Mouse (Mus musculus): Measurements from ENCODE around the gene Vstm2l. TPM values are rescaled to one million over a fixed set of nuclear protein-coding genes. Genes with fewer than 3 reads are reported as not detected.

Gene Vstm2l
- polyA plus RNA-seq, 1 experiment from 2014 or later = 28.3 TPM

DNA sequence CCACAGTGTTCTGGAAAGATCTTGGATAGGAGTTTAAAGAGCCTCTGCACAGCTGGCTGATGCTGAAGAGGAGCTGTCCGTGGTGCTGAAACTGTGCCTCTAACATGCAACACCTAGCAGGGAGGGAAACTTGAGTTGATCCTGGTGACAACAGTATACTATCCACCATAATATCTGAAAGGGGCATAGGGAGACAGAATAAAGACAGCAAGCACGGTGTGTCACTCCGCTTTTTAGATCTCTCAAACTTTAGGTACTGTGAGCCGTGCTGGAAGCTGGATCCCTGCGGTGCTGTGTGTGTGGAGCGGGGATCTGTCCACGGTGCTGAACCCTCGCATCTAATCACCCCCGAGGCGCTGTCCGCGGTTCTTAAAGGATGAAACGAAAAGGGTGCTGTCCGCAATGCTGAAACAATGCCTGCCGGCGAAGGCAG lies 1.2 kb upstream of the Vstm2l start:
- peak overlapping the region; percentile 69 for H3K4me3 ChIP-seq
- H3K4me2 ChIP-seq = peak overlapping the region; percentile 82
- WGBS = 1% methylated on average over 16 of the region's 16 CpGs
- no peaks in the 10 kb centered on the region for H3K9me3 ChIP-seq
- H3K36me3 ChIP-seq (replicated peaks) = no peaks in the 10 kb centered on the region
- H3K27me3 ChIP-seq (replicated peaks) = no peaks in the 10 kb centered on the region
- ATAC-seq (replicated peaks) = no peak
- peak overlapping the region; percentile 35; the same call in 1 of the 2 replicates for H3K27ac ChIP-seq
- peaks cover 51% of the 10 kb centered on the region for H3K4me1 ChIP-seq
- peak overlapping the region; percentile 33 for H3K9ac ChIP-seq

DNA sequence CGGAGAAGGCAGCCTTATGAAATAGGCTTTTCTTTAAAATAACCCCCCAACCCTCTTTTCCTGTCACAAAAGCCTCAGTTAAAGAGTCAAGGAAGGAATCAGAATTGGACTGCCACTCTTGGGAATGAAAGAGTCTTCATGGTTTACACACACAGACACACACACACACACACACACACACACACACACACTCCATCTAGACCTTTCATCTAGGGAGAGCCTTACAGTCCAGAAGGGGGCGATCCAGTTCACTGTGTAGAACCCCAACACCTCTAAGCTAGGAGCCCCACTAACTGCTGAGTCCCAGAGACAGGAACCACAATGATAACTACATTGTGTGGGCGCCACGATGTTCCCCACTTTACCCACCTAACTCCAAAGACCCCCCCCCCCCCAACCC lies 748 bp upstream of the Vstm2l start:
- H3K27ac ChIP-seq = peak overlapping the region; percentile 35; the same call in 1 of the 2 replicates
- H3K9ac ChIP-seq = peak overlapping the region; percentile 79
- peak overlapping the region; percentile 82 for H3K4me2 ChIP-seq
- H3K36me3 ChIP-seq (replicated peaks) = no peaks in the 10 kb centered on the region
- no peaks in the 10 kb centered on the region for H3K27me3 ChIP-seq (replicated peaks)
- H3K9me3 ChIP-seq = no peaks in the 10 kb centered on the region
- peak overlapping the region; percentile 69 for H3K4me3 ChIP-seq
- peak; percentile 30; the same call in 1 of the 2 replicates for ATAC-seq (replicated peaks)
- WGBS = 1% methylated on average over 4 of the region's 4 CpGs
- peaks cover 55% of the 10 kb centered on the region for H3K4me1 ChIP-seq

DNA sequence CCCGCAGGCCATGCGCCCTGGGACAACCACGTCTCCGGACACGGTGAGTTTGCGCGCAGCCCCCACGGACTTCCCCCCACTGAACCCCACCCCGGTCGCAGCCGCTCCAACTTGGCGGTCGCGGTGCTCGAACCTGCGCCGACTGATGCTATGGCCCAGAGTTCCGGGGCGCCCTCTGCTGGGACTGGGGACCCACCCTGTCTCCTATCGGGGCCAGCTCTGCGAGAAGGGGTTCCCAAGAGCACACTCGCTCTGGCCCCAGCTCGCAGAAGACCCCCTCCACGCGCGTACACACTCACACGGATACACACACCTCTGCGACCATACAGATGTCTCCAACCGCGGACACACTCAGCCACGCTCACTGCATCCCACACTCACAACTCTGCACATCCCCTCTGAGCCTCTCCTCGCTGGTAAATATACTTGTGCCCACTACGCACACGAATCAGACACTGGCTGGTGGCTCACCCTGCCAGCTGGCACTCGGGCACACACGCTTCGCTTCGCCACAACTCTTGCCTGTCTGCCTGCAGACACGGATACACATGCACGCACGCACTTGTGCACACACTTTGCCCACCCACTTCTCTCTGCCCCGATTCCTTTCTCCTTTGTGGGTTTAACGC lies 550 bp downstream of the Vstm2l start:
- H3K4me1 ChIP-seq = peaks cover 64% of the 10 kb centered on the region
- ATAC-seq (replicated peaks) = peak; percentile 32

DNA sequence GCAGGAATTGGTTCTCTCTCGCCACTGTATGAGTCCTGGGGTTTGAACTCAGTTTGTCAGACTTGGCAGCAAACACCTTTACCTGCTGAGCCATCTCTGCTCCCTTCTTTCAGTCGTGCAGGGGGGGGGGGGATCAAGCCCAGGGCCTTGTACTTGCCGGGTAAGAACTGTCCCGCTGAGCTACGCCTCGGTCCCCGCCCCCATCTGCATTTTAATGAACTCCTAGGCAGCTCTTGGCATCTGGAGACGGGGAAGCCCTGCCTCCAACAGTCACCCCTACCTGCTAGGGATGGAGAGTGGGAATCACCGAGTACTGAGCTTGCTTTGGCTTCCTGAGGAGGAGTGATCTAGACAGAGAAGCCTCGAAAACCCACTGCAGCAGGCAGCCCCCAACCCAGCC lies 4.1 kb downstream of the Vstm2l start:
- ATAC-seq (replicated peaks) = no peak
- peaks cover 74% of the 10 kb centered on the region for H3K4me1 ChIP-seq
- H3K36me3 ChIP-seq (replicated peaks) = no peaks in the 10 kb centered on the region
- H3K4me2 ChIP-seq = peak overlapping the region; percentile 82
- H3K9ac ChIP-seq = peak overlapping the region; percentile 28; the same call in 1 of the 2 replicates
- H3K4me3 ChIP-seq = peak overlapping the region; percentile 21
- WGBS = 4% methylated on average over 10 of the region's 10 CpGs
- H3K27ac ChIP-seq = peak overlapping the region; percentile 39; the same call in 1 of the 2 replicates
- no peaks in the 10 kb centered on the region for H3K27me3 ChIP-seq (replicated peaks)
- H3K9me3 ChIP-seq = no peaks in the 10 kb centered on the region

More for the DNA sequence above, 550 bp downstream of the Vstm2l start:
- Histone ChIP-seq H3K9me3 (no peaks in the 10 kb centered on the region), H3K27ac (peak overlapping the region; percentile 88), H3K9ac (peak overlapping the region; percentile 79), H3K27me3 (replicated peaks) (no peaks in the 10 kb centered on the region), H3K36me3 (replicated peaks) (no peaks in the 10 kb centered on the region), H3K4me2 (peak overlapping the region; percentile 82), H3K4me3 (peak overlapping the region; percentile 69)
- 30% methylated on average over 43 of the region's 43 CpGs for WGBS

DNA sequence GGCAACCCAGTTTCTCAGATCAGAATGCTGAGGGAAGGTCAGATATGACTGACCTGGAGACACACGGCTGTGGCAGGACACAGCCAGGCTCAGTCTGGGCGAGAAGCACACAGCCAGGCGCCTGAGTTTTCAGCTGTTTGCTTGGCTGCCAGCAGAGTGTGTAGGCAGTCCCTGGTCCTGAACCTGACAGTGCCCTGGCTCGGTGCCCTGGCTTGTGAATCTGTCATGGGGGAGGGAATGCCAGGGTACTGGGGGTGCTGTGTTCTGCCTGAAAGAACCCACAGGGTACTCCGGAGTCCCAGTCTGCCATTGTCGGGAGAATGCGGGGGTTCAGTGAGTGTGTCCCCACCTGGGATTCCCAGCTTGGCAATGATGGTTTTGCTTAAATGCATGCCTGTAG lies 7.1 kb downstream of the Vstm2l start:
- no peaks in the 10 kb centered on the region for H3K27me3 ChIP-seq (replicated peaks)
- no peak overlapping the region for H3K4me3 ChIP-seq
- H3K4me1 ChIP-seq = peaks cover 72% of the 10 kb centered on the region
- 68% methylated on average over 7 of the region's 7 CpGs for WGBS
- peak overlapping the region; percentile 19; the same call in 1 of the 2 replicates for H3K4me2 ChIP-seq
- H3K9me3 ChIP-seq = no peaks in the 10 kb centered on the region
- no peaks in the 10 kb centered on the region for H3K36me3 ChIP-seq (replicated peaks)
- H3K27ac ChIP-seq = no peak overlapping the region
- ATAC-seq (replicated peaks) = no peak
- no peak overlapping the region for H3K9ac ChIP-seq

DNA sequence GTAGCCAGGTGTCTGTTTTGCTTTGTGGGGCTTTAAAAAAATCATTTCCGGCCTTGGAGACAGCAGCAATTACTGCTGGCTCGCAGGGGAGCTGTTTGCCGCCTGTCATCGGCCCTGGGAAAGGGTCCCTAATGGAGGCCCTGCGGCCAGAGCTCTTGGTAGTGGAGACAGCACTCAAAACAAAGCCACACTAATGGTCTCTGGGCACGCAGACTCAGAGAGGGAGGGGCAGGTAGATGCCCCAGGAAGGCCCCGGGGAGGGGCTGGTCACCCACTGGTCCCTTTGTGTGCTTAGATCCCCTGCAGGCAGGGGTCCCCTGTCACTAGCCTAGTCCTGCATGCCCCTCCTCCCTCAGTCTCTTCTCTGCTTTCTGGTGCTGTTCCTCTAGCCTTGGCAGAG lies 9.0 kb downstream of the Vstm2l start:
- Histone ChIP-seq H3K4me2 (peak overlapping the region; percentile 27), H3K9ac (peak overlapping the region; percentile 13; the same call in 1 of the 2 replicates), H3K4me1 (peaks cover 75% of the 10 kb centered on the region), H3K36me3 (replicated peaks) (no peaks in the 10 kb centered on the region), H3K27ac (peak overlapping the region; percentile 55), H3K4me3 (no peak overlapping the region), H3K27me3 (replicated peaks) (no peaks in the 10 kb centered on the region), H3K9me3 (no peaks in the 10 kb centered on the region)
- WGBS = 4% methylated on average over 7 of the region's 7 CpGs
- no peak for ATAC-seq (replicated peaks)

DNA sequence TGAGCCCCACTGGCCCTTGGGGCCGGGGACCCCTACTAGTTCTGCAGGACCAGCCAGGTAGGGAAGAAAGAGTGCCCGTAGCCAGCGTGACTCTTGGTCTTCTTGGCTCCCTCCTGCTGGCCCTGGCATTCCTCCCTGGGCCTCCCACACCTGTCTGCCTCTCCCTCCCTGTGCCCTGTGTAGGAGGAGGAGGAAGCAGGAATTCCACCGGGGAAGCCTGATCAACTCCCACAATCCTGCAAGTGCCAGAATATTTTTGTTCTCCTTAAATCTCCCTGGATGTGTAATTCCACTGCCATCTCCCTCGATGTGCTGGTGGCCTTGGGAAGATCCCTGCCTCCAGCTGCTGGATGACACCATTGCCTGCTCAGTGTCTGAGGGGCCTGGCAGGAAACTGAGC lies 10.1 kb downstream of the Vstm2l start:
- no peak overlapping the region for H3K4me3 ChIP-seq
- no peak overlapping the region for H3K27ac ChIP-seq
- H3K4me2 ChIP-seq = no peak overlapping the region
- H3K9ac ChIP-seq = no peak overlapping the region
- no peaks in the 10 kb centered on the region for H3K36me3 ChIP-seq (replicated peaks)
- H3K27me3 ChIP-seq (replicated peaks) = no peaks in the 10 kb centered on the region
- WGBS = 66% methylated on average over 5 of the region's 5 CpGs
- no peak for ATAC-seq (replicated peaks)
- no peaks in the 10 kb centered on the region for H3K9me3 ChIP-seq
- H3K4me1 ChIP-seq = peaks cover 74% of the 10 kb centered on the region

DNA sequence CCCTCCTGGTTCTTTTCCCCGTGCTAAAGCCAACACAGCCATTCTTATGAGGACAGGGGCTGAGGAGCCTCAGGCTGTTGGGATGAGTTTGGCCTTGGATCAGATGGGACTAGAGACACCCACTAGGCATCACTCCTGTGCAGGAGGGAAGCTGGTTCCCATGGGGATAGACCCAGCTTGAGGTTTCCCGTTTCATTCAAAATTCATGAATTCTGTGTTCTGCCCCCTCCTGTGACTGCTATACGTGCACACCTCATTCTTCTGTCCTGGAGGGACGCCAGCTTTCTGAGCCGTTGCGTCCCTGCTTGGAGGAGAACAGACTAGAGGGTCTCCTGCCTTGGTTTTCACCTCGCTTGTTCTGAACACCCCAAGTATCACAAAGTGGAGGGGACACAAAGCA lies 12.0 kb downstream of the Vstm2l start:
- no peaks in the 10 kb centered on the region for H3K27me3 ChIP-seq (replicated peaks)
- peaks cover 65% of the 10 kb centered on the region for H3K4me1 ChIP-seq

DNA sequence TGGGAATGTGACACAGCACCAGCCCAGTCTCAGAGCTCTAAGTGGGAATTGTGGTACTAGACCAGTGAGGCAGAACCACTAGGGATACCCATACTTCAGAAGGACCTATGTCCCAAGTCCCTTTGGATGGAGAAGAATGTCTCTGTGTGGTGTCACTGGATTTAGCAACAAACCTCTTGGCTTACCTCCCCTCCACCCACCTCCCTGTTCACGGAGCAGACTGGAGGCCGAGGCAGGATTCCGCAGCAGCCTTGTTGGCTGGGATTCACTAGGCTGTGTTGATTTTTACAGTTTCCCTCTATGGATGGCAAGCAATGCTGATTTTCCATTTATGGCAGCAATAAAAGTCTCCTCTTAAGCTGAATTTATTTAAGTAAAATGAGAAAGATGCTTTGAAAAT lies 12.5 kb downstream of the Vstm2l start:
- WGBS = 64% methylated on average over 3 of the region's 3 CpGs
- Histone ChIP-seq H3K36me3 (replicated peaks) (no peaks in the 10 kb centered on the region), H3K4me2 (peak overlapping the region; percentile 28; the same call in 1 of the 2 replicates), H3K4me3 (no peak overlapping the region), H3K27ac (peak overlapping the region; percentile 31), H3K9ac (peak overlapping the region; percentile 13; the same call in 1 of the 2 replicates), H3K27me3 (replicated peaks) (no peaks in the 10 kb centered on the region), H3K9me3 (no peaks in the 10 kb centered on the region), H3K4me1 (peaks cover 61% of the 10 kb centered on the region)
- no peak for ATAC-seq (replicated peaks)

More for the DNA sequence above, 12.0 kb downstream of the Vstm2l start:
- Histone ChIP-seq H3K36me3 (replicated peaks) (no peaks in the 10 kb centered on the region), H3K9ac (no peak overlapping the region), H3K4me2 (no peak overlapping the region), H3K9me3 (no peaks in the 10 kb centered on the region), H3K27ac (peak overlapping the region; percentile 31; the same call in 1 of the 2 replicates), H3K4me3 (no peak overlapping the region)
- no peak for ATAC-seq (replicated peaks)
- 24% methylated on average over 7 of the region's 7 CpGs for WGBS

DNA sequence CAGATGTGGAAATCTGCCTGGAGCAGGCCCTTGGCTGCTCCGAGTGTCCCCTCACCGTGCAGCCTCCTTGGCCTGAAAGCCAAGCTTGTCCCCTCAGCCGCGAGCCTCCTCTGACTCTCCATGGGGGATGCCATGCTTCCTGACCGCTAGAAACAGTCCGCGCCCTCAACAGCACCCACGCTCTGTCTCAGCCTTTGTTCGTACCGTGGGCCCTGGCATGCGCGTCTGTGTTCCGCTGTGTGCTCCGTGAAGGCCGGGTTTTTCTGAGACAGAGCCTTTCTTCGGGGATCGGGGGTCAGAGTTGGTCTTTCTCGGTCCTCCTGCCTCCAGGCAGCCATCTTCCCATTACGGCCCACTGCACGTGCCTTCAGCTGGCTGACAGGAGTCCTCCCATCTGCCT lies 12.9 kb downstream of the Vstm2l start:
- no peak for ATAC-seq (replicated peaks)
- H3K36me3 ChIP-seq (replicated peaks) = no peaks in the 10 kb centered on the region
- H3K4me3 ChIP-seq = no peak overlapping the region
- H3K27me3 ChIP-seq (replicated peaks) = no peaks in the 10 kb centered on the region
- peak overlapping the region; percentile 31 for H3K27ac ChIP-seq
- peak overlapping the region; percentile 13; the same call in 1 of the 2 replicates for H3K9ac ChIP-seq
- 38% methylated on average over 20 of the region's 20 CpGs for WGBS
- peak overlapping the region; percentile 28 for H3K4me2 ChIP-seq
- no peaks in the 10 kb centered on the region for H3K9me3 ChIP-seq
- peaks cover 56% of the 10 kb centered on the region for H3K4me1 ChIP-seq

DNA sequence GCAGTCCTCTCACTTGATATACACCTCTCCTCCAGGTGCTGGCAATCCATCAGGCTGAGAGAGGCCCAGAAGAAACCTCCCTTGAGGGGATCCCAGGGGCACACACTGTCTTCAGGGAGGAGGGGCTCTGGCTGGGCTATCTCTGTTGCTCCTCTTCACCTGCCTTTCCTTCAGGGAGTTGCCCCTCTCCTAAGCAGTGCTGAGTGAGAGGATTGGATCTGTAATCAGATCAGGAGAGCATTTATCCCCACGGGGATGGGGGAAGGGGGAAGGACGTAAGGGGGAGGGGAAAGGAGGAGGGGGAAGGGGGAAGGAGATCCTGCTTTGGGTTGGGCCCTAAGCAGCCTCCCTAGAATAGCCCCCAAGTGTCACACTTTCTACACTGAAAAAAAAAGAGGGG lies 13.4 kb downstream of the Vstm2l start:
- no peaks in the 10 kb centered on the region for H3K9me3 ChIP-seq
- 20% methylated on average over 2 of the region's 2 CpGs for WGBS
- H3K4me1 ChIP-seq = peaks cover 52% of the 10 kb centered on the region
- H3K4me2 ChIP-seq = peak overlapping the region; percentile 28
- no peak overlapping the region for H3K4me3 ChIP-seq
- ATAC-seq (replicated peaks) = no peak
- no peaks in the 10 kb centered on the region for H3K27me3 ChIP-seq (replicated peaks)
- no peaks in the 10 kb centered on the region for H3K36me3 ChIP-seq (replicated peaks)
- H3K27ac ChIP-seq = peak overlapping the region; percentile 31
- no peak overlapping the region for H3K9ac ChIP-seq

DNA sequence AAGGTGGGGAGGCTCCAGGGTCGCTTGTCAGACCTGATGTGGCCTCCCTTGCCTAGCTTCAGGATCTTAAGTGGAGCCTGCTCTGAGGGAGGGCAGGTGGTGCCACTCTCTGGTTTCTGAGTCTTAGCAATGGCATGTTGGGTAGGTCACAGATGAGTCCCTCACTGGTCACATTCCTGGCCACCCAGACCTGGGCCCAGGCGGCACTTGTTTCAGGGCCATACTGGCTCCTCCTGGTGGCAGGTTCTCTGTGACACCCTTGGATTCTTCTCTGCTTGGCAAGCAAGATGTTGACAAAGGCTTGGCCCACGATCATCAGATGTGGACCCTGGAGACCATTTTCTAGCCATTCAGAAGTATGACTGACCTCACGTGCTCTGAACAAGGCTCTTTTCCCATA lies 18.2 kb downstream of the Vstm2l start:
- Histone ChIP-seq H3K4me3 (no peak overlapping the region), H3K9ac (no peak overlapping the region), H3K27ac (no peak overlapping the region), H3K27me3 (replicated peaks) (no peaks in the 10 kb centered on the region), H3K36me3 (replicated peaks) (peaks cover 7% of the 10 kb centered on the region; the same call in 1 of the 2 replicates), H3K4me2 (no peak overlapping the region), H3K9me3 (no peaks in the 10 kb centered on the region), H3K4me1 (peaks cover 34% of the 10 kb centered on the region)
- 80% methylated on average over 4 of the region's 4 CpGs for WGBS
- no peak for ATAC-seq (replicated peaks)

Measured in midbrain, embryonic 15.5 days (tissue).